Mouse (Mus musculus) limb, embryonic 15.5 days (tissue): Measurements from ENCODE around the gene Scrg1. TPM values are rescaled to one million over a fixed set of nuclear protein-coding genes. Genes with fewer than 3 reads are reported as not detected.

Source experiments
- ATAC-seq: fragments of 200-750 bp; cut with Nextera tagmentation; 2 replicates; pipeline ENCODE4 v1.8.0; 2017; ENCODE audit warnings: low read depth, moderate TSS enrichment; ENCODE audit not compliant: insufficient number of reproducible peaks, low FRiP score, low TSS enrichment
- H3K27ac ChIP-seq: fragments of 300-500 bp; sonication (generic); 2 replicates; pipeline ENCODE4 v1.5.1; 2015; ENCODE audit warnings: moderate library complexity, mild to moderate bottlenecking, inconsistent platforms
- H3K27me3 ChIP-seq: fragments of 300-500 bp; sonication (generic); 2 replicates; pipeline ENCODE4 v1.6.1; 2015; ENCODE audit warnings: inconsistent platforms
- H3K36me3 ChIP-seq: fragments of 300-500 bp; sonication (generic); 2 replicates; pipeline ENCODE4 v1.6.1; 2015; ENCODE audit warnings: inconsistent platforms
- H3K4me1 ChIP-seq: fragments of 300-500 bp; sonication (generic); 2 replicates; pipeline ENCODE4 v1.6.1; 2015; ENCODE audit warnings: inconsistent platforms
- H3K4me2 ChIP-seq: fragments of 300-500 bp; sonication (generic); 2 replicates; pipeline ENCODE4 v1.6.1; 2015; ENCODE audit warnings: mild to moderate bottlenecking, inconsistent platforms
- H3K4me3 ChIP-seq: fragments of 300-500 bp; sonication (generic); 2 replicates; pipeline ENCODE4 v1.5.1; 2015; ENCODE audit warnings: mild to moderate bottlenecking, inconsistent platforms
- H3K9ac ChIP-seq: fragments of 300-500 bp; sonication (generic); 2 replicates; pipeline ENCODE4 v1.6.1; 2015; ENCODE audit warnings: inconsistent platforms
- H3K9me3 ChIP-seq: fragments of 300-500 bp; sonication (generic); 2 replicates; pipeline ENCODE4 v1.6.1; 2016; ENCODE audit warnings: inconsistent platforms
- WGBS: fragments of 180-500 bp; shearing (Covaris S2); methylation state at CpG from one replicate; pipeline ENCODE4 v1.1.7; 2015; 5-methylcytosine and 5-hydroxymethylcytosine counted together
- polyA plus RNA-seq: library from polyadenylated mRNA; unstranded; fragments of >200 nt; fragmentation: Nextera tagmentation; extraction: Ambion mirVana; gene quantifications from 2 replicates; pipeline ENCODE4 v1.2.1, GENCODE M21; 2015

Scrg1 gene
- polyA plus RNA-seq, 1 experiment from 2014 or later: 26.3 TPM

- H3K36me3 ChIP-seq: no peaks in the 10 kb centered on the region
- peak overlapping the region; percentile 19; the same call in 1 of the 2 replicates for H3K4me2 ChIP-seq
- H3K9ac ChIP-seq: no peak overlapping the region
- no peak for ATAC-seq
- H3K27ac ChIP-seq: peak overlapping the region; percentile 75
- 41% methylated on average over 6 of the region's 6 CpGs for WGBS
- no peaks in the 10 kb centered on the region for H3K9me3 ChIP-seq
- H3K4me1 ChIP-seq: no peaks in the 10 kb centered on the region; the same call in 1 of the 2 replicates
- H3K4me3 ChIP-seq: peak overlapping the region; percentile 19
- no peaks in the 10 kb centered on the region for H3K27me3 ChIP-seq
Measured at GRCm38 (mm10) chr8:57457152-57457551, 1.4 kb downstream of the Scrg1 start.

GRCm38 (mm10) chr8:57457942-57458341 is 2.2 kb downstream of the Scrg1 start:
- H3K4me2 ChIP-seq: peak overlapping the region; percentile 19; the same call in 1 of the 2 replicates

GRCm38 (mm10) chr8:57462839-57463238 is 7.1 kb downstream of the Scrg1 start:
- no peak for ATAC-seq
- no peaks in the 10 kb centered on the region for H3K27me3 ChIP-seq
- H3K36me3 ChIP-seq: no peaks in the 10 kb centered on the region
- H3K4me1 ChIP-seq: no peaks in the 10 kb centered on the region
- no peaks in the 10 kb centered on the region for H3K9me3 ChIP-seq
- 52% methylated on average over 1 of the region's 1 CpGs for WGBS
- H3K4me3 ChIP-seq: no peak overlapping the region
- H3K27ac ChIP-seq: no peak overlapping the region
- no peak overlapping the region for H3K4me2 ChIP-seq
- H3K9ac ChIP-seq: no peak overlapping the region

More at GRCm38 (mm10) chr8:57457942-57458341, 2.2 kb downstream of the Scrg1 start:
- 35% methylated on average over 3 of the region's 3 CpGs for WGBS
- Histone ChIP-seq H3K9me3 (no peaks in the 10 kb centered on the region), H3K36me3 (no peaks in the 10 kb centered on the region), H3K4me1 (no peaks in the 10 kb centered on the region; the same call in 1 of the 2 replicates), H3K9ac (no peak overlapping the region), H3K4me3 (no peak overlapping the region), H3K27ac (peak overlapping the region; percentile 75), H3K27me3 (no peaks in the 10 kb centered on the region)
- peak; percentile 78 for ATAC-seq

- no peak overlapping the region for H3K9ac ChIP-seq
- no peak overlapping the region for H3K4me3 ChIP-seq
- H3K9me3 ChIP-seq: no peaks in the 10 kb centered on the region
- WGBS: 90% methylated on average over 3 of the region's 3 CpGs
- no peak overlapping the region for H3K4me2 ChIP-seq
- H3K4me1 ChIP-seq: peaks cover 2% of the 10 kb centered on the region
- no peaks in the 10 kb centered on the region for H3K36me3 ChIP-seq
- no peaks in the 10 kb centered on the region for H3K27me3 ChIP-seq
- no peak overlapping the region for H3K27ac ChIP-seq
- no peak for ATAC-seq
Measured at GRCm38 (mm10) chr8:57463757-57464156, 8.0 kb downstream of the Scrg1 start.

- Histone ChIP-seq H3K27ac (no peak overlapping the region), H3K27me3 (no peaks in the 10 kb centered on the region), H3K4me1 (peaks cover 5% of the 10 kb centered on the region), H3K36me3 (no peaks in the 10 kb centered on the region), H3K9me3 (no peaks in the 10 kb centered on the region), H3K4me2 (no peak overlapping the region), H3K9ac (no peak overlapping the region), H3K4me3 (no peak overlapping the region)
- WGBS: 23% methylated on average over 5 of the region's 5 CpGs
- peak; percentile 71; the same call in 1 of the 2 replicates for ATAC-seq
Measured at GRCm38 (mm10) chr8:57468624-57469023, 12.9 kb downstream of the Scrg1 start.

- no peak for ATAC-seq
- no peaks in the 10 kb centered on the region for H3K9me3 ChIP-seq
- no peak overlapping the region for H3K4me3 ChIP-seq
- over 99% methylated on average over 5 of the region's 5 CpGs for WGBS
- H3K27me3 ChIP-seq: no peaks in the 10 kb centered on the region
- no peaks in the 10 kb centered on the region for H3K36me3 ChIP-seq
- no peak overlapping the region for H3K9ac ChIP-seq
- peaks cover 5% of the 10 kb centered on the region for H3K4me1 ChIP-seq
- H3K4me2 ChIP-seq: no peak overlapping the region
- no peak overlapping the region for H3K27ac ChIP-seq
Measured at GRCm38 (mm10) chr8:57470863-57471262, 15.1 kb downstream of the Scrg1 start.

GRCm38 (mm10) chr8:57473751-57474150 is 18.0 kb downstream of the Scrg1 start:
- WGBS: 73% methylated on average over 6 of the region's 6 CpGs
- peaks cover 3% of the 10 kb centered on the region for H3K4me1 ChIP-seq
- H3K36me3 ChIP-seq: no peaks in the 10 kb centered on the region
- no peak for ATAC-seq
- no peaks in the 10 kb centered on the region for H3K27me3 ChIP-seq
- no peaks in the 10 kb centered on the region for H3K9me3 ChIP-seq
- H3K9ac ChIP-seq: no peak overlapping the region
- no peak overlapping the region for H3K4me3 ChIP-seq
- H3K4me2 ChIP-seq: no peak overlapping the region
- H3K27ac ChIP-seq: no peak overlapping the region

- H3K9me3 ChIP-seq: no peaks in the 10 kb centered on the region
- H3K9ac ChIP-seq: no peak overlapping the region
- H3K4me1 ChIP-seq: no peaks in the 10 kb centered on the region
- H3K27me3 ChIP-seq: no peaks in the 10 kb centered on the region
- H3K27ac ChIP-seq: no peak overlapping the region
- 66% methylated on average over 3 of the region's 3 CpGs for WGBS
- H3K4me2 ChIP-seq: no peak overlapping the region
- peaks cover 14% of the 10 kb centered on the region for H3K36me3 ChIP-seq
- no peak overlapping the region for H3K4me3 ChIP-seq
- no peak for ATAC-seq
Measured at GRCm38 (mm10) chr8:57478406-57478805, 22.7 kb downstream of the Scrg1 start.

- Histone ChIP-seq H3K27me3 (no peaks in the 10 kb centered on the region), H3K9me3 (no peaks in the 10 kb centered on the region), H3K4me3 (no peak overlapping the region), H3K4me1 (no peaks in the 10 kb centered on the region), H3K9ac (no peak overlapping the region), H3K36me3 (peaks cover 14% of the 10 kb centered on the region), H3K4me2 (no peak overlapping the region), H3K27ac (no peak overlapping the region)
- WGBS: 93% methylated on average over 8 of the region's 8 CpGs
- no peak for ATAC-seq
Measured at GRCm38 (mm10) chr8:57479700-57480099, 24.0 kb downstream of the Scrg1 start.

GRCm38 (mm10) chr8:57480606-57481005 is 24.9 kb downstream of the Scrg1 start:
- Histone ChIP-seq H3K9ac (no peak overlapping the region), H3K4me3 (no peak overlapping the region), H3K27ac (no peak overlapping the region), H3K27me3 (no peaks in the 10 kb centered on the region), H3K9me3 (no peaks in the 10 kb centered on the region), H3K4me2 (no peak overlapping the region), H3K4me1 (peaks cover 3% of the 10 kb centered on the region), H3K36me3 (peaks cover 14% of the 10 kb centered on the region)
- WGBS: 64% methylated on average over 4 of the region's 4 CpGs
- no peak for ATAC-seq

- Histone ChIP-seq H3K27ac (peak overlapping the region; percentile 96), H3K9ac (peak overlapping the region; percentile 81), H3K4me3 (peak overlapping the region; percentile 82), H3K9me3 (no peaks in the 10 kb centered on the region), H3K36me3 (peaks cover 6% of the 10 kb centered on the region), H3K4me1 (peaks cover 6% of the 10 kb centered on the region), H3K27me3 (no peaks in the 10 kb centered on the region), H3K4me2 (peak overlapping the region; percentile 84)
- no peak for ATAC-seq
- under 1% methylated on average over 54 of the region's 54 CpGs for WGBS
Measured at GRCm38 (mm10) chr8:57486491-57487440, 31.0 kb downstream of the Scrg1 start.

- peaks cover 6% of the 10 kb centered on the region for H3K4me1 ChIP-seq
- ATAC-seq: peak; percentile 97
- H3K4me2 ChIP-seq: peak within 1 kb of the TSS; percentile 84
- peak within 1 kb of the TSS; percentile 82 for H3K4me3 ChIP-seq
- H3K9me3 ChIP-seq: no peaks in the 10 kb centered on the region
- WGBS: under 1% methylated on average over 66 of the region's 66 CpGs
- peak within 1 kb of the TSS; percentile 96 for H3K27ac ChIP-seq
- peak within 1 kb of the TSS; percentile 81 for H3K9ac ChIP-seq
- no peaks in the 10 kb centered on the region for H3K36me3 ChIP-seq
- H3K27me3 ChIP-seq: no peaks in the 10 kb centered on the region
Measured at GRCm38 (mm10) chr8:57487441-57488155, 31.9 kb downstream of the Scrg1 start, which contains the start of gene Sap30. Gene Sap30, minus strand, starts transcription at chr8:57487860.
